Mouse (Mus musculus): Measurements from ENCODE around the gene Elf1. TPM values are rescaled to one million over a fixed set of nuclear protein-coding genes. Genes with fewer than 3 reads are reported as not detected.
"Not testable (repeated sequence)": the region's sequence is repeated elsewhere in the genome, so short reads cannot be mapped to it uniquely, and the experiment has no call there.

Elf1 gene
- polyA plus RNA-seq, 1 experiment from 2014 or later = 5.8 TPM

DNA sequence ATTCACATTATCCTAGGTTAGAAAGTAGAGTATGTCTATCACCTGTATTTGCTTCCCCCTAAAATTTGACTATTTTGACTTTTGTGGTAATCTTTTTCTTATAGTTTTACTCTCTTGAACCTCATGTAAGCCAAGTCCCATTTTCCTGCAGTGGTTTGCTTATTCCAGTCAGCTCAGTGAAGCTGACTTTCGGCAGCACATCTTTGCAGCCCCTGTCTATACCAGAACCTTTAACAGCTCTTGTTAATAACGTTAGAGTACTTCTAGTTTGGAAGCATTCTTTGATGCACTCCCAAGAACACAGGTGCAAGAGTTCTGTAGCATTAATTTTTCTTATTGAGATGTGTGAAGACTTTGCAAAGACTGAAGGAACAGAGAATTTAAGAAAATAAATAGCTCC is 37.1 kb downstream of the Elf1 start:
- H3K27me3 ChIP-seq (ENCODE audit: low read depth, poor library complexity, severe bottlenecking) = no peaks in the 10 kb centered on the region
- H3K4me3 ChIP-seq = no peak overlapping the region
- H3K9me3 ChIP-seq (replicated peaks) = no peaks in the 10 kb centered on the region
- 88% methylated on average over 2 of the region's 2 CpGs for WGBS
- H3K4me1 ChIP-seq = no peaks in the 10 kb centered on the region; the same call in 1 of the 2 replicates
- no peaks in the 10 kb centered on the region for H3K36me3 ChIP-seq
- H3K27ac ChIP-seq = no peak overlapping the region
- DNase-seq (ENCODE audit: low spot score) = no peak

- H3K9me3 ChIP-seq (replicated peaks) = no peaks in the 10 kb centered on the region
- no peak overlapping the region for H3K4me3 ChIP-seq
- H3K4me1 ChIP-seq = no peaks in the 10 kb centered on the region; the same call in 1 of the 2 replicates
- no peak overlapping the region for H3K27ac ChIP-seq
- WGBS = 74% methylated on average over 19 of the region's 19 CpGs
- H3K27me3 ChIP-seq (ENCODE audit: low read depth, poor library complexity, severe bottlenecking) = no peaks in the 10 kb centered on the region
- DNase-seq (ENCODE audit: low spot score) = no peak
- no peaks in the 10 kb centered on the region for H3K36me3 ChIP-seq
Observed at GRCm38 (mm10) chr14:79518761-79519662, 38.0 kb downstream of the Elf1 start.

DNA sequence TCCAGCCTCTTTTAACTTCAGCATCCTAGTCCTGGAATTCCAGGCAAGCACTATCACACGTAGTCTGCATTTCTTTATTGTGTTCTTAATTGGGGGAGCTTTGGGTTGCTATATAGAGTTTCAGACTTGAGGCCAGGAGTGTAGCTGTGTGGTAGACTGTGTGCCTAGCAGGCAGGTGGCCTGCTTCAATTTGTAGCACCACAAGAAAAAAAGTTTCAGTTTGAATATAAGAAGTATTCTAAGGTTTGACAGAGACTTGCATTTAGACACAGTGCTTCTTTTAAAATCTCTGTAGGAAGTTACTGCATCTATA is 38.6 kb downstream of the Elf1 start:
- H3K27me3 ChIP-seq (ENCODE audit: low read depth, poor library complexity, severe bottlenecking) = no peaks in the 10 kb centered on the region
- WGBS = 56% methylated on average over 1 of the region's 1 CpGs

DNA sequence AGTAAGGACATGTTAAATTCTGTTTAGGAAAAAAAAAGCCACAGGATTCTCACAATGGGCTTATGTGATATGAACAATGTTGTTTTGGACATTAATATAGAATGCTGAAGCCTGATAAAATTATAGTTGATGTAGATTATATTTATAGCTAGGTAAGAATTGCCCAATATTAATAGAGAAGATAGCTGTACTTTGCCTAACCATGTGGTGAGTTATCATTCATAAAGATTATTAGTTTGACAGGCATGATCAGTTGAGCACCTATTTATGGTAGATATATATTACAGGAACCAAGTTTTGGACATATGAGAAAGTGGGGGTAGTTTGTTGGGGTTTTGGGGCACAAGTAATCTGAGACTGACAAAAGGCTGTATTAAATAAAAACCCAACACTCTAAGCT is 39.6 kb downstream of the Elf1 start:
- H3K36me3 ChIP-seq = no peaks in the 10 kb centered on the region
- no peaks in the 10 kb centered on the region for H3K9me3 ChIP-seq (replicated peaks)
- H3K27ac ChIP-seq = no peak overlapping the region
- H3K4me1 ChIP-seq = no peaks in the 10 kb centered on the region; the same call in 1 of the 2 replicates
- no peak overlapping the region for H3K4me3 ChIP-seq
- no peak for DNase-seq (ENCODE audit: low spot score)
- no peaks in the 10 kb centered on the region for H3K27me3 ChIP-seq (ENCODE audit: low read depth, poor library complexity, severe bottlenecking)

More for the DNA sequence above, 38.6 kb downstream of the Elf1 start:
- no peaks in the 10 kb centered on the region; the same call in 1 of the 2 replicates for H3K4me1 ChIP-seq
- H3K27ac ChIP-seq = no peak overlapping the region
- no peaks in the 10 kb centered on the region for H3K9me3 ChIP-seq (replicated peaks)
- DNase-seq (ENCODE audit: low spot score) = no peak
- H3K4me3 ChIP-seq = no peak overlapping the region
- no peaks in the 10 kb centered on the region for H3K36me3 ChIP-seq

- Histone ChIP-seq H3K4me3 (no peak overlapping the region), H3K4me1 (no peaks in the 10 kb centered on the region; the same call in 1 of the 2 replicates), H3K9me3 (replicated peaks) (no peaks in the 10 kb centered on the region), H3K27me3 (ENCODE audit: low read depth, poor library complexity, severe bottlenecking) (no peaks in the 10 kb centered on the region), H3K27ac (no peak overlapping the region), H3K36me3 (no peaks in the 10 kb centered on the region)
- WGBS = 80% methylated on average over 1 of the region's 1 CpGs
- no peak for DNase-seq (ENCODE audit: low spot score)
Observed at GRCm38 (mm10) chr14:79521056-79521455, 40.1 kb downstream of the Elf1 start.

- Histone ChIP-seq H3K4me1 (no peaks in the 10 kb centered on the region; the same call in 1 of the 2 replicates), H3K4me3 (no peak overlapping the region), H3K27me3 (ENCODE audit: low read depth, poor library complexity, severe bottlenecking) (no peaks in the 10 kb centered on the region), H3K27ac (no peak overlapping the region), H3K9me3 (replicated peaks) (no peaks in the 10 kb centered on the region), H3K36me3 (no peaks in the 10 kb centered on the region)
- WGBS = 84% methylated on average over 6 of the region's 6 CpGs
- no peak for DNase-seq (ENCODE audit: low spot score)
Observed at GRCm38 (mm10) chr14:79521471-79522117, 40.6 kb downstream of the Elf1 start.

DNA sequence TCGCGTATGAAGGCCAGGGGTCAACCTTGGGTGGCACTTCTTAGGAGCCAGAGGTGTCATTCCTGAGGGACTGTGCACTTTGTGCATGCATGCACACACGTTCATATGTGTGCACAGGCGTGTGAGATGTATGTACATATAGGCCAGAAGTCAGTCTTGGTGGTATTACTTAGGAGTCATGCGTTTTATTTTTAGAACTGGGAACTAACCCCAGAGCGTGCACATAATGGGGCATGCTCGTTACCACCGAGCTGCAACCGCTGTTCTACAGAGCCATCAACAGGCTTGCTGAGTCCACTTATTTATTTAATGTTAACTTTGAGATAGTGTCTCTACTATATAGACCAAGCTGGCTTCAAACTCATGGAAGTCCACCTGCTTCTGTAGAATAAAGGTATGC is 41.4 kb downstream of the Elf1 start:
- DNase-seq (ENCODE audit: low spot score) = no peak
- H3K27me3 ChIP-seq (ENCODE audit: low read depth, poor library complexity, severe bottlenecking) = no peaks in the 10 kb centered on the region
- H3K36me3 ChIP-seq = no peaks in the 10 kb centered on the region
- no peak overlapping the region for H3K4me3 ChIP-seq
- no peak overlapping the region for H3K27ac ChIP-seq
- no peaks in the 10 kb centered on the region for H3K9me3 ChIP-seq (replicated peaks)
- H3K4me1 ChIP-seq = no peaks in the 10 kb centered on the region; the same call in 1 of the 2 replicates
- 93% methylated on average over 9 of the region's 9 CpGs for WGBS

- not testable (repeated sequence) for H3K9me3 ChIP-seq (replicated peaks); H3K27ac ChIP-seq; DNase-seq (ENCODE audit: low spot score); H3K27me3 ChIP-seq (ENCODE audit: low read depth, poor library complexity, severe bottlenecking); H3K36me3 ChIP-seq; H3K4me3 ChIP-seq; H3K4me1 ChIP-seq
- WGBS = 91% methylated on average over 12 of the region's 12 CpGs
Observed at GRCm38 (mm10) chr14:79526106-79526505, 45.1 kb downstream of the Elf1 start.

DNA sequence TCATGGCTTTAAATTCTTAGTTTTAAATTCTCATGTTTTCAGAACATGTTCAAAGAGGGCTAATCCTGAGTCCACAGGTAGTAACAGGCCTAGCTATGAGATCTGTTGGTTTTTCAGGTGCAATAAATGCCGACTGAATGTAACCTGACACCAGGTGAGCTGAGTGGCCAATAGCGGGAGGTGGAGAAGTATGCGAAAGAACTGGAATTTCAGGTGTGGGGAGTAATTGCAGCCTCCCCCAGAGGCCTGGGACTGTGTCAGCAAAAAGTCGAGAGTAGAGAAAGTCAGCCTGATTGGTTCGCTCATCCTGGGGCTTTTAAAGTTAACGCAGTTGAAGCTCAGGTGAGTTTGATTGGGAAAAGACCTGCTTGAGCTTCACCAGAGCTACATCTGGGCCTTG is 46.7 kb downstream of the Elf1 start:
- H3K9me3 ChIP-seq (replicated peaks) = no peaks in the 10 kb centered on the region
- H3K27ac ChIP-seq = no peak overlapping the region
- H3K27me3 ChIP-seq (ENCODE audit: low read depth, poor library complexity, severe bottlenecking) = no peaks in the 10 kb centered on the region
- WGBS = 46% methylated on average over 6 of the region's 6 CpGs
- H3K36me3 ChIP-seq = no peaks in the 10 kb centered on the region
- no peak for DNase-seq (ENCODE audit: low spot score)
- no peak overlapping the region for H3K4me3 ChIP-seq
- H3K4me1 ChIP-seq = no peaks in the 10 kb centered on the region

DNA sequence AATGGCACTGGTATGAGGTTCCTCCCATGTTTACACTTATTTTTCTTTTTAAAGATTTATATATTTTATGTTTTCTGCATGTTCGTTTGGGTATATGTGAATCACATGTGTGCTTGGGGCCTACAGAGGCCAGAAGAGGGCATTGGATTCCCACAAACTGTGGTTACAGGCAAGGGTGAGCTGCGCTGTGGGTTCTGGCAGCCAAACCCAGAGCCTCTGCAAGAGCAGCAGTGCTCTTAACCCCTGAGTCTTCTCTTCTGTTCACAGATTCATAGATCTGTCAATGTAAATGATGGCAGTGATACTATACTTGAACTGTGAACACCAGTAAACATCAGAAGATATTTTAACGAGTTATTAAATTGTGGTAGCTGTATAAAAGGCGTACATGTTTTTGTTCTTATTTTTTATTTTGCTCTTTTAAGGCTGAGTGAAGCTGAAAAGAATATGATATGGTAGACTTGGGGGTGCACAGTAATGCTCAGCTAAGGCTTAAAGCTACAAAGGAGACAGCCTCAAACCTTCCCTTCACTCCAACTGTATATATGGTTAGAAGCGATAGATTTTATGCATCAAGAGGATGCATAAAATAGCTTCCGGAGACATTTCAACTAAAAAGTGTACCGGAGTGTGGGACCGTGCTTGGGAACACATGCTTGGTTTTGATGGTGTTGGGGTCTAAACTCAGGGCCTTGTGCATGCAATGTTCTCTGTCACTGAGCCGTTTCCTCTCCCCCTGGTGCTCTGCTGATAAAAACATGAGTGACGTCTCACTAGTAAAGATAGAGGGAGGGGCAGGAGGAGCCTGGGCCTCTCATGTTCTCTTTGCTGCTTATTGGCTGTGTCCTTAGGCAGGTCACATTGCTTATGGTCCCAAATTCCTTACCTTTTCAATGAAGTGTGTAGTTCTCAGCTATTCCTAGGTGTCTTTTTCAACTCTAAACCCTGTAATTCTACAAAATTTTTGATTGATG is 48.9 kb downstream of the Elf1 start:
- no peaks in the 10 kb centered on the region for H3K4me1 ChIP-seq
- no peak overlapping the region for H3K27ac ChIP-seq
- H3K9me3 ChIP-seq (replicated peaks) = no peaks in the 10 kb centered on the region
- no peaks in the 10 kb centered on the region for H3K27me3 ChIP-seq (ENCODE audit: low read depth, poor library complexity, severe bottlenecking)
- H3K36me3 ChIP-seq = no peaks in the 10 kb centered on the region
- no peak for DNase-seq (ENCODE audit: low spot score)
- H3K4me3 ChIP-seq = no peak overlapping the region
- 83% methylated on average over 10 of the region's 10 CpGs for WGBS

DNA sequence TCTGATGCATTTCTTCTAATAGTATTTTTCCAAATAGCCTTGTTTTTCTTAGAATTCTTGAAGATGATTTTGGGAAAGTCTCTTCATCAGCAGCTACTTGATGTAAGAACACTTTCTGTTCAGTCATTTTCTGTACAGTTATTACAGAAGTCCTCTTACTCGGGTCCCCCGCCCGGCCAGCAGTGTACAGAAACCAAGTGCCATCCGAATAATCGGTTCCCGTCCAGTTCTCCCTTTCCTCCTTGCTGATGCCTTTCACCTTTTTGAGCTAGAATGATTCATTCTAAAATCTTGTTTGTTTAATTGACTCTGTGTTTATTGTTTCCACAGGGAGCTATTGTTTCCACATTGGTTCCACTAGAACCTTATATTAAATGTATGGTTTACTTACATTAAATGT is 49.8 kb downstream of the Elf1 start:
- Histone ChIP-seq H3K27me3 (ENCODE audit: low read depth, poor library complexity, severe bottlenecking) (no peaks in the 10 kb centered on the region), H3K4me1 (no peaks in the 10 kb centered on the region), H3K27ac (no peak overlapping the region), H3K9me3 (replicated peaks) (no peaks in the 10 kb centered on the region), H3K36me3 (no peaks in the 10 kb centered on the region), H3K4me3 (no peak overlapping the region)
- 95% methylated on average over 6 of the region's 6 CpGs for WGBS
- no peak for DNase-seq (ENCODE audit: low spot score)

DNA sequence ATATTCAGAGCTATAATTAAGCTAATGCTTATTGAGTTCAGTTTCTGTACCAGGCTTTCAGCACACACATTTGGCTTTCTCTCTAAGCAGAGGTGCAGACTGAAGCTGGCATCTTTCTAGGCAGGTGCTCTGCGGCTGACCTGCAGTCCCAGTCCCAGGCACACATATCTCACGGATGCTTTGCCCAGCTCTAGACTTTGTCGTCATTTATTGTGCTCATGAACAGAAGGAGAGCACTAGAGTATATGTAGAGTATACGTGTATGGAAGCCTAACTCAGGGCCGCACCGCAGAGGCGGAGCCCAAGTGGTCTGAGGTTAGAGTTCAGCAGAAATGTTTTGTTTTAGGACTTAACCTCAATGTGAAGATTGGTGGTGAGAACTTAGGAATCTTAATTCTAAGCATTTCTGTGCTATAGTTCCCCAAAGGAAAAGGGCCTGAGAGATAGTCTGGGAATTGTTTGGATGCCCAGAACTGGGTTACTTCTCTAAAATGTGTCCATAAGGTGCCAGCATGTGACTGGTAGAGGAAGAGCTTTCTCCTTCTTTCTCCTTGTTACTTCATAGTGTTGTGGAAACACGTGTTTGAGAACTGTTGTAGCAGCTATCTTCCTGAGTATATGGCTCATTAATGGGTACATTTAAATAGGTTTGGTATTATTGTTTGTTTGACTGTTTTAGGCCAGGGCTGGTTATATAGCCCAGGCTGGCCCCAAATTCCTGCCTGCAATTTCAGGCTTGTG is 51.2 kb downstream of the Elf1 start:
- Histone ChIP-seq H3K27ac (no peak overlapping the region), H3K4me3 (no peak overlapping the region), H3K9me3 (replicated peaks) (no peaks in the 10 kb centered on the region), H3K27me3 (ENCODE audit: low read depth, poor library complexity, severe bottlenecking) (no peaks in the 10 kb centered on the region), H3K4me1 (no peaks in the 10 kb centered on the region), H3K36me3 (no peaks in the 10 kb centered on the region)
- DNase-seq (ENCODE audit: low spot score) = no peak
- WGBS = 88% methylated on average over 8 of the region's 8 CpGs
